Mouse (Mus musculus) lung, postnatal 0 days (tissue): ENCODE results near the gene Mlph.

ENCODE experiments used
- CTCF ChIP-seq: IDR thresholded peaks from 2 replicates; pipeline ENCODE4 v1.5.1; 2016; ENCODE audit warnings: antibody characterized with exemption, mild to moderate bottlenecking
- EP300 ChIP-seq: IDR thresholded peaks from 2 replicates; pipeline ENCODE4 v1.6.1; 2016; ENCODE audit warnings: antibody characterized with exemption, mild to moderate bottlenecking, control low read depth

DNA sequence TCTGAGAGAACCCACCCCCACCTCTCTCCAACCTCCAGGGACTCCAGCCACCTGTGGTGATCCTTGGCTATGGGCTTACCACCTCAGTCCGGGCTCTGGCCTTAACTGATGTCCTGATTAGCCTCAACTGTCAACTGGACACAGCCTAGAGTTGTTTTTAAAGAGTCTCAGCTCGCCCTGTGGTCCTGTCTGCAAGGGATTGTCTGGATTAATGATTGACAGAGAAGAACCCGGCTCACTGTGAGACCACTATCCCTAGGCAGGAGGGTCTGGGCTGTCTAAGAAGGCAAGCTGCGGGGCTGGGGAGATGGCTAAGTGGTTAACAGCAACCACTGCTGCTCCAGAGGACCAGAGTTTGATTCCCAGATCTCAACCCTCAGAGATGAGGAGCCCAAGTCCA lies 47.6 kb downstream of the Mlph start:
- no peak for TF ChIP-seq CTCF
- TF ChIP-seq EP300, result no peak
